Mouse (Mus musculus) heart, postnatal 0 days (tissue): Measurements from ENCODE around the gene Olfr1392.

ENCODE experiments used
- CTCF ChIP-seq: IDR thresholded peaks from 2 replicates; pipeline ENCODE4 v1.5.1; 2016; ENCODE audit warnings: antibody characterized with exemption, control low read depth, low read depth
- EP300 ChIP-seq: IDR thresholded peaks from 2 replicates; pipeline ENCODE4 v1.6.1; 2016; ENCODE audit warnings: antibody characterized with exemption, low read depth

GRCm38 (mm10) chr11:49245176-49245575, 39.9 kb upstream of the Olfr1392 start:
- TF ChIP-seq EP300: no peak
- no peak for TF ChIP-seq CTCF
